Mouse (Mus musculus): Measurements from ENCODE around the gene Dnmt3b. TPM values are rescaled to one million over a fixed set of nuclear protein-coding genes. Genes with fewer than 3 reads are reported as not detected.

Dnmt3b gene
- polyA plus RNA-seq, 1 experiment: 1.3 TPM

DNA sequence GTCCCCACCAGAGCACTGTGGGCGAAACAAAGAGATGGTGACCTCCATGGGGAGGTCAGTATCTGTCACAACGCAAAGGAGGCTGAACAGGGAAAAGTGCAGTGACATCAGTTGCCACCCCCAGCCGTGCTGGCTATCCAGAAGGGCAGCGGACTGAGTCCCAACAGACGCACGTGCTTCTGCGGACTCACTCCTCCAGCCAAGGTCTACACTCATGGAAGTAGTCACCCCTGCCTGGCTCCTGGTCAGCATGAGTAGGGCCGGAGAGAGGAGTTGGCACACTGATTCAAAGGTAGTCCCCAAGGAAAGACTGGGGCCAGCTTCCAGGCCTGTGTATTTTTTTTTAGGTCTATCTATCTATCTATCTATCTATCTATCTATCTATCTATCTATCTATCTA is 40.2 kb upstream of the Dnmt3b start:
- Histone ChIP-seq H3K27ac (ENCODE audit: insufficient read depth, low read depth, low read length) (no peak overlapping the region), H3K4me3 (ENCODE audit: insufficient read depth, low read depth, low read length) (no peak overlapping the region), H3K4me1 (ENCODE audit: control insufficient read depth, insufficient read depth, low read length) (peaks cover 6% of the 10 kb centered on the region; the same call in 1 of the 2 replicates), H3K27me3 (replicated peaks; ENCODE audit: control insufficient read depth, insufficient read depth, low read length) (no peaks in the 10 kb centered on the region), H3K36me3 (ENCODE audit: control insufficient read depth, insufficient read depth, low read length) (no peaks in the 10 kb centered on the region)
- peak; percentile 65 for DNase-seq
- no peak for TF ChIP-seq POLR2A (IDR thresholded peaks at IDR 0.05; ENCODE audit: low read depth, low read length)
- no peak for TF ChIP-seq CTCF (conservative IDR thresholded peaks at IDR 0.05; ENCODE audit: insufficient read depth, insufficient read length, low read depth, low read length)
- WGBS: 53% methylated on average over 8 of the region's 8 CpGs

DNA sequence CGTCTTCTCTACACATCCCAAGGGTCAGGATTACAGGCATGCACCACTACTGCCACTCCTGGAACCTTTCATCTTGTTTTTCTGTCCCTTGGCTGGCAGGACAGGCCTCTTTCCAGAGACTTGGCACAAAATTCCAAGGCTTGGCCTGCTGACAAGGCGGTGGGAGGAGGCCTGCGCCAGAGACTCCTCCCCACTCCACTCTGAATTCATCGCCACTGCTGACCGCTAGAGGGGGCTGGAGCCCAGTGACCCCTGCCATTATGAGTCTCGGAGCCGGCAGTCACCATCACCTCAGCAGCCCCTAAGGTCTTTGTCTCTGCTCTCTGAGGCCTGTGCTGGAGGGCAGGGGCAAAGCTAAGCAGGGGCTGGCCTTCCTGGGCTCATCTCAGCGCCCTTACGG is 39.7 kb upstream of the Dnmt3b start:
- TF ChIP-seq POLR2A (IDR thresholded peaks at IDR 0.05; ENCODE audit: low read depth, low read length) (no peak), CTCF (conservative IDR thresholded peaks at IDR 0.05; ENCODE audit: insufficient read depth, insufficient read length, low read depth, low read length) (peak; percentile 87)
- peak; percentile 96 for DNase-seq
- H3K4me3 ChIP-seq (ENCODE audit: insufficient read depth, low read depth, low read length): no peak overlapping the region
- H3K4me1 ChIP-seq (ENCODE audit: control insufficient read depth, insufficient read depth, low read length): peaks cover 6% of the 10 kb centered on the region; the same call in 1 of the 2 replicates
- H3K36me3 ChIP-seq (ENCODE audit: control insufficient read depth, insufficient read depth, low read length): no peaks in the 10 kb centered on the region
- no peak overlapping the region for H3K27ac ChIP-seq (ENCODE audit: insufficient read depth, low read depth, low read length)
- H3K27me3 ChIP-seq (replicated peaks; ENCODE audit: control insufficient read depth, insufficient read depth, low read length): no peaks in the 10 kb centered on the region
- WGBS: 14% methylated on average over 9 of the region's 9 CpGs

DNA sequence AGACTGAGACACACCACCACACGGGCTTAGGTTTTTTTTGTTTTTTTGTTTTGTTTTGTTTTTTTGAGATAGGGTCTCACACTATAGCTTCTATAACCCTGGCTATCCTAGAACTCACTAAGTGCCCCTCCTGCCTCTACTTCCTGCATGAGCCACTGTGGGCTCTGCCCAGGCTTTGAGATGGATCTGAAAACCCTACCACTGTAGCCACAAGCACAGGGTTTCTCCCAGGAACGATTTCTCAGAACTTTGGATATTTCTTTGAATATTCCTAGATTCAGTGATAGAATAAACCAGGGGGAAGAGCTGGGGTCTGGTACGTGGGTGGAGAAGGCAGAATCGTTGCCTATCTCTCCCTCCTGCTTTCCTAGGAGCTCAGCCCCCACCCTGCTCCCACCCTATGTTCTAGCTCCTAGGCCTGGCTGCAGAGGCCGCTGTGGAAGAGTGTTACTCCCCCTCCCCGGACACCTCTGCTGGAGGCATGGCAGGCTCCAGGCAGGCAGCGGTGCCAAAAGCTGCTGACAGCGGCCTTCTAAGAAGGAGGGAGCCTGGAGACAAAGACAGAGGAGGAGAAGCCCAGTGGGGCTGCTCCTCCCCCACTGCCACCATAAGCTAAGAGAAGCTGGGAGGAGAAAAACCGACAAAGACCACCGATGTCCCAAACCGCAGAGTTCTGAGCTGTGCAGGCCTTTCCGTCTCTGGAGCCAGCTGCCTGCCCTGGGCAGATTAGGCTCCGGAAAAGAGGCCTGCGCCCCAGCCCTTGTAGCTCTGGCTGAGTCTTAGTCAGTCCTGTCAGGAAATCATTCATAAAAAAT is 38.6 kb upstream of the Dnmt3b start:
- Histone ChIP-seq H3K27ac (ENCODE audit: insufficient read depth, low read depth, low read length) (no peak overlapping the region), H3K4me1 (ENCODE audit: control insufficient read depth, insufficient read depth, low read length) (peaks cover 6% of the 10 kb centered on the region; the same call in 1 of the 2 replicates), H3K27me3 (replicated peaks; ENCODE audit: control insufficient read depth, insufficient read depth, low read length) (no peaks in the 10 kb centered on the region), H3K4me3 (ENCODE audit: insufficient read depth, low read depth, low read length) (no peak overlapping the region), H3K36me3 (ENCODE audit: control insufficient read depth, insufficient read depth, low read length) (no peaks in the 10 kb centered on the region)
- DNase-seq: peak; percentile 18
- WGBS: 44% methylated on average over 14 of the region's 14 CpGs
- TF ChIP-seq POLR2A (IDR thresholded peaks at IDR 0.05; ENCODE audit: low read depth, low read length): no peak

DNA sequence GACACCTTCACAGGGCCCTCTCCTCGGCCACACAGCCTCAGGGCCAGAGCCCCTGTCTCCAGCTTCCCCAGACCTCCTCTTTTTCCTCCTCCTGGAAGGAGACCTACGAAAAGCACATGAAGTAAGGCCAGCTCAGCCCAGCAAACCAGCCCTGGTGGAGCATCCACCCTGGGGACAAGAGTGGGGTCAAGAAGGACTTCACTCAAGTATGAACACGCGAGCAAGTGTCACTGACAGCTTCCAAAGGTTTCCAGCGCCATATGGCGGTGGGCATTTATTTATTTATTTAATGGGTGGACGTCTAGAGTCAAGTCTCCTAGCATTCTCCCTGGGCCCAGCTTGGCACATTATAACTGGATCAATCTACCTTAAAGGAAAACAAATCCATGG is 38.0 kb upstream of the Dnmt3b start:
- Histone ChIP-seq H3K27me3 (replicated peaks; ENCODE audit: control insufficient read depth, insufficient read depth, low read length) (no peaks in the 10 kb centered on the region), H3K36me3 (ENCODE audit: control insufficient read depth, insufficient read depth, low read length) (no peaks in the 10 kb centered on the region), H3K27ac (ENCODE audit: insufficient read depth, low read depth, low read length) (no peak overlapping the region), H3K4me3 (ENCODE audit: insufficient read depth, low read depth, low read length) (no peak overlapping the region), H3K4me1 (ENCODE audit: control insufficient read depth, insufficient read depth, low read length) (peaks cover 6% of the 10 kb centered on the region; the same call in 1 of the 2 replicates)
- DNase-seq: no peak
- WGBS: 77% methylated on average over 7 of the region's 7 CpGs
- TF ChIP-seq POLR2A (IDR thresholded peaks at IDR 0.05; ENCODE audit: low read depth, low read length) (no peak), CTCF (conservative IDR thresholded peaks at IDR 0.05; ENCODE audit: insufficient read depth, insufficient read length, low read depth, low read length) (no peak)

DNA sequence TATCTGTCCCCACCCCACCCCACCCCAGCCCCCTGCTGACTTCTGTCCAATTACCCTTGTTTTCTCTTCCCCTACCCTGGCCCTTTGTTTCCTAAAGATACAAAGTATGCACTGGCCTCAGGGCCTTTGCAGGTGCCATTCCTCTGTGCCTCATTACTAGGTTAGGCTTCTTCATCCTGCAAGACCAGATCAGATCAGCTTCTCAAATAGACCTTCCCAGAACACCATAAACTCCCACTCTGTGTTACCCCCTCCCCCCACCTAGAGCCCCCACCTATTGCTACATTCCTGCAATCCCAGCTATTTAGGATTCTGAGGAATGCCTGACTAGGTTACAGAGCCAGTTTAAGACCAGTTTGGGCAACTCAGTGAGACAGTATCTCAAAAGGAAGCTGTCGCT is 37.5 kb upstream of the Dnmt3b start:
- no peak for DNase-seq
- TF ChIP-seq CTCF (conservative IDR thresholded peaks at IDR 0.05; ENCODE audit: insufficient read depth, insufficient read length, low read depth, low read length): no peak
- TF ChIP-seq POLR2A (IDR thresholded peaks at IDR 0.05; ENCODE audit: low read depth, low read length): no peak
- Histone ChIP-seq H3K27me3 (replicated peaks; ENCODE audit: control insufficient read depth, insufficient read depth, low read length) (no peaks in the 10 kb centered on the region), H3K4me3 (ENCODE audit: insufficient read depth, low read depth, low read length) (no peak overlapping the region), H3K4me1 (ENCODE audit: control insufficient read depth, insufficient read depth, low read length) (peaks cover 6% of the 10 kb centered on the region; the same call in 1 of the 2 replicates), H3K27ac (ENCODE audit: insufficient read depth, low read depth, low read length) (no peak overlapping the region), H3K36me3 (ENCODE audit: control insufficient read depth, insufficient read depth, low read length) (no peaks in the 10 kb centered on the region)
- WGBS: 91% methylated on average over 1 of the region's 1 CpGs

DNA sequence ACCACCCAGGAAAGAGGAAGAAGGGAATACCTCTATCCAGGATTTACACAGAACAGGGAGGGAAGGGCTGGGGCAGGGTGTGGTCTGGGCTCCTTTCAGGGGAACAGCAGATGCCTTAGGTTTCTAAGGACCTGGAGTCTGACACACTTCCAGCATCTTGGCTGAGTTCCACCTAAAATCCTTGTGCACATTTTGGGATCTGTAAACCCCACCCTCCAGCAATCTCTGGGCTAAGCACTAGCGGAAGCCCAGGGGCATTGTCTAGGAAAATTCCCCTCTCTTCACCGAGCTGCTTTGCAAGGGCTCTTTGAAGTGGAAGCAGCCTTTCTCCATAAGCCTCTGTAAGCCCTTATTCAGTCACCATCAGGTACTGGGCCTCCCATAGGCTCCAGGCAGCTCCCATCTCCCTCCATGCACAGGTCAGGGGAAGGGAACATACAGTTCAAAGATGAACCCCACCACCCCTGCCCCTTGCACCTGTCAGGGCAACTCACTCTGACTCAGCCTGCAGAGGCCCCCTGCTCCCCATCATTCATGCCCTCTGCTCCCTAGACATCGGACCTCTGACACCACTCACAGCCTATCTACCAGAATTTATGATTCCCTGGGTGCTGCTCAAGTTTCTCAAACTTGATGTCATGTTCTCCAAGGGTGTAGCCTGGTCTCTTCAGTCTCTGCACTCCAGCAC is 36.5 kb upstream of the Dnmt3b start:
- H3K27me3 ChIP-seq (replicated peaks; ENCODE audit: control insufficient read depth, insufficient read depth, low read length): no peaks in the 10 kb centered on the region
- WGBS: 38% methylated on average over 3 of the region's 3 CpGs
- TF ChIP-seq POLR2A (IDR thresholded peaks at IDR 0.05; ENCODE audit: low read depth, low read length) (no peak), CTCF (conservative IDR thresholded peaks at IDR 0.05; ENCODE audit: insufficient read depth, insufficient read length, low read depth, low read length) (no peak)
- DNase-seq: peak; percentile 50
- H3K27ac ChIP-seq (ENCODE audit: insufficient read depth, low read depth, low read length): no peak overlapping the region
- H3K4me1 ChIP-seq (ENCODE audit: control insufficient read depth, insufficient read depth, low read length): peaks cover 6% of the 10 kb centered on the region; the same call in 1 of the 2 replicates
- no peak overlapping the region for H3K4me3 ChIP-seq (ENCODE audit: insufficient read depth, low read depth, low read length)
- no peaks in the 10 kb centered on the region for H3K36me3 ChIP-seq (ENCODE audit: control insufficient read depth, insufficient read depth, low read length)

DNA sequence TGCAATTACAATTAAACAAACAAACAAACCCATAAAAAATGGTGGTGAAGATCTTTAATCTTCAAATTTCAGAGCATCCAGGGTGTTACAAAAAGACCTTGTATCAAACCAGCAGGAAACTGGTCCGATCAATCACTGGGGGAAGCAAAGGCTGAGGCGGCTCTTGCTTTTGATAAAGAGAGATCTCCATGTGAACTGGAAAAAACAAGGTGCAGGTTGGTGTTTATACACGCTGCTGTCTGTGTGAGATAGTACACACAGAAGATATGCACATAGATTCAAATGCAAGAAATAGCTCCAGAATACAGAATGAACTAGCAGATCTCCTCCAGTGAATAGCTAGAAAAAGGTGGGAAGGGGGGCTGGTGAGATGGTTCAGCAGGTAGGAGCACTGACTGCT is 32.4 kb upstream of the Dnmt3b start:
- H3K27ac ChIP-seq (ENCODE audit: insufficient read depth, low read depth, low read length): no peak overlapping the region
- DNase-seq: no peak
- peaks cover 4% of the 10 kb centered on the region for H3K36me3 ChIP-seq (ENCODE audit: control insufficient read depth, insufficient read depth, low read length)
- H3K27me3 ChIP-seq (replicated peaks; ENCODE audit: control insufficient read depth, insufficient read depth, low read length): no peaks in the 10 kb centered on the region
- no peak overlapping the region for H3K4me3 ChIP-seq (ENCODE audit: insufficient read depth, low read depth, low read length)
- WGBS: 95% methylated on average over 3 of the region's 3 CpGs
- H3K4me1 ChIP-seq (ENCODE audit: control insufficient read depth, insufficient read depth, low read length): no peaks in the 10 kb centered on the region
- TF ChIP-seq CTCF (conservative IDR thresholded peaks at IDR 0.05; ENCODE audit: insufficient read depth, insufficient read length, low read depth, low read length): no peak
- TF ChIP-seq POLR2A (IDR thresholded peaks at IDR 0.05; ENCODE audit: low read depth, low read length): no peak
